Mouse (Mus musculus) cerebellum, postnatal 25 days (tissue): ENCODE data around the gene Myadm.
"Not testable (repeated sequence)": the region's sequence is repeated elsewhere in the genome, so short reads cannot be mapped to it uniquely, and the experiment has no call there.

Experiments
- DNase-seq, 2 experiments: peaks; one replicate each; pipeline ENCODE4 v3.0.0; 2021; ENCODE audit warnings: mixed read lengths in 2 of 2

Gene Myadm

GRCm38 (mm10) chr7:3291197-3291596 is 2.3 kb downstream of the Myadm start:
- DNase-seq = no peak

GRCm38 (mm10) chr7:3291764-3292163 is 2.9 kb downstream of the Myadm start:
- no peak for DNase-seq

DNA sequence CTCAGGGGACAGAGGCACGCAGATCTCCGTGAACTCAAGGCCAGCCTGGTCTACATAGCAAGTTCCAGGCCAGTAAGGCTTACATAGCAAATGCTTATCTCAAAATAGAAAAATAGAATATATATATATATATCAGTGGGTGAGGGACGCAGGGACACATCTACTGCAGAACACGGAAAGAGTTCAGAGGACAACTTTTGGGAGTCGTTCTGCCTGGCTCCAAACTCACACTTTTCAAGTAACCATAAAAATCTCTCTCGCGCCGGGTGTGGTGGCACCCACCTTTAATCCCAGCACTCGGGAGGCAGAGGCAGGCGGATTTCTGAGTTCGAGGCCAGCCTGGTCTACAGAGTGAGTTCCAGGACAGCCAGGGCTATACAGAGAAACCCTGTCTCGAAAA is 3.4 kb downstream of the Myadm start:
- DNase-seq = not testable (repeated sequence)

DNA sequence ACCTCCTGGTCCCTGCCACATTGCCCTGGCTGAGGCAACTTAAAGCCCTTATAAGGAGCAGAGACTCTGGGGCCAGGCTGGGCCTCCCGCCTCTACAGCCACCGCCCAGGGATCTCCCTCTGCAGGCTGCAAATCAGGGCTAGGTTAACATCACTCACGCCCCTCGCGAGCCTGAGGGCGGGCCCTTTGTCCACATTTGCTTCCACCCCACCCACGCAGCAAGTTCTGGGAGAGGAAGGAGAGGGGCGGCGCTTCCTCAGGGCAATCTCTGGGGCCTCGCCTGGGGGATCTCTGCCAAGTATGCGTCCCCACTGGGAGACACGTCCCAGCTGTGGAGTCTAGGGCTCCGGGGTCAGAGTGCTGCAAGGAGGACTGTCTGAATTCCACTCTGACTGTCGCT is 3.9 kb downstream of the Myadm start:
- peak; percentile 23 to 49 for DNase-seq

- DNase-seq = no peak
Measured at GRCm38 (mm10) chr7:3294794-3295193, 5.9 kb downstream of the Myadm start.

- no peak for DNase-seq
Measured at GRCm38 (mm10) chr7:3295321-3296110, 6.6 kb downstream of the Myadm start.

- no peak for DNase-seq
Measured at GRCm38 (mm10) chr7:3296711-3297110, 7.8 kb downstream of the Myadm start.

GRCm38 (mm10) chr7:3299941-3300617 is 11.2 kb downstream of the Myadm start:
- peak; percentile 20 to 47 for DNase-seq

DNA sequence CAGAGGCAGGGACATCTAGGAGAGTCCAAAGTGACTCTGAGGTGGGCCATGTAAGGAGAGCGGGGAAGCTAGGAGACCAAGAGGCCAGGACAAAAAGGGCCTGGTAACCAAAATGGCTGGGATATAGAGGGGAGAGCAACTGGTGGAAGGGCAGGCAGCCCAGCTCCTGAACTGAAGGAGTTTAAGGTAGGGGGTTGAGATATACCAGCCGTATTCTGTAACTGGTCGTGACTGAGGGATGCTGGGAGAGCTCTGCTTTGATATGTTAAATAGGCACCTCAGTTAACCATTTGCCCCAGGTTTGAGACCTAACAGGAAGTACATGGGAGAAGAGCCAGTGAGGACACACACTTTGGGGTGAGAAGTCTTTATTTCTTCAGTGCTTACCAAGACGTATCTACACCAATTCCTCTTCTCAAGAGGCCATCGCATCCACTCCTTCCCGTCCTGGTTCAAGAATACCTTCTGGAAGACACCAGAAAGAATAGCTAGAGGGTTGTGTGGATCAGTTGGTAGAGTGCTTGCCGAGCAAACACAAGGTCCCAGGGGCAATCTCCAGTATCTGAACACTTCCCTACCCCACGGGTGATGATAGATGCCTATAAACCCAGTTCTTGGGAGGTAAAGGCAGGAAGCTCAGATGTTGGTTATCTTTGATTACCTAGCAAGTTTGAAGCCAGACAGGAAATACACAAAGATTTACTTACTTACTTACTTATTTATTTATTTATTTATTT is 12.2 kb downstream of the Myadm start:
- no peak for DNase-seq

DNA sequence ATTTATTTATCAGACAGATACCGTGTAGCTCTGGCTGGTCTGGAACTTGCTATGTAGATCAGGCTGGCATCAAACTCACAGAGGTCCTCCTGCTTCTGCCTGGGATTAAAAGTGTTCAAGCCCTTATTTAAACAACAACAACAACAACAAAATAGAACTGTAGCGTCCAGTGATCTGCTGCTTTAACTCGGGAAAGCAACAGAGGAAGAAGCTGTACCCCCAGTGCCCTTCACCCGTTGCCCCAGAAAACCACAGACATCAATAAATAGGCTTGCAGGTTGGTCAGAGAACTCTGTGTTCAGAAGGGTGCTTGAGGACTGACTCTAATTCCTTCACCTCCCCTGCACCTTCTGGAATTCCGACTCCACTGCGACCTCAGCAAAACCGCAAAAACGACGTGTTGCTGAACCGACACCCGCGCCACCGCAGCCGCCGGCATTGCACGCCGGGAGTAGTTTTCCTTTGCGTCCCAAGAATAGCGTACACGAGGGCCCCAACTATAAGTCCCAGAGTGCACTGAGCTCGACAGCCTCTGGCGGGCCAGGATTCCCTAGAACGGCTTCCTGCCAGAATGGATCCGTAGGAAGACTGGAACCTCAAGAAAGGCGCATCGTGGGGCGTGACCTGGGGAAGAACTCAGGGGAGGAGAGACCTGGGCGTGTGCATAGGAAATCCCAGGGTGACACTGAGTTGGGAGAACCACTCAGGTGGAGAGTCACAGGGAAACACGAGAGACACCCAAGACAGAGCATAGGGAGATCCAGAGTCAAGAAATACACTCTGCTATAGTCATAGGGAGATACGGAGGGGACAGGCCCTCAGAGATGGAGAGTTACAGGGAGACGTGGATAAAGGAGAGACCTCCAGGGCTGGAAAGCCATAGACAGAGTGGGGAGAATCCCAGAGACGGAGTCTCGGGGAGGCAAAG is 13.0 kb downstream of the Myadm start:
- peak; percentile 52 to 54 for DNase-seq

DNA sequence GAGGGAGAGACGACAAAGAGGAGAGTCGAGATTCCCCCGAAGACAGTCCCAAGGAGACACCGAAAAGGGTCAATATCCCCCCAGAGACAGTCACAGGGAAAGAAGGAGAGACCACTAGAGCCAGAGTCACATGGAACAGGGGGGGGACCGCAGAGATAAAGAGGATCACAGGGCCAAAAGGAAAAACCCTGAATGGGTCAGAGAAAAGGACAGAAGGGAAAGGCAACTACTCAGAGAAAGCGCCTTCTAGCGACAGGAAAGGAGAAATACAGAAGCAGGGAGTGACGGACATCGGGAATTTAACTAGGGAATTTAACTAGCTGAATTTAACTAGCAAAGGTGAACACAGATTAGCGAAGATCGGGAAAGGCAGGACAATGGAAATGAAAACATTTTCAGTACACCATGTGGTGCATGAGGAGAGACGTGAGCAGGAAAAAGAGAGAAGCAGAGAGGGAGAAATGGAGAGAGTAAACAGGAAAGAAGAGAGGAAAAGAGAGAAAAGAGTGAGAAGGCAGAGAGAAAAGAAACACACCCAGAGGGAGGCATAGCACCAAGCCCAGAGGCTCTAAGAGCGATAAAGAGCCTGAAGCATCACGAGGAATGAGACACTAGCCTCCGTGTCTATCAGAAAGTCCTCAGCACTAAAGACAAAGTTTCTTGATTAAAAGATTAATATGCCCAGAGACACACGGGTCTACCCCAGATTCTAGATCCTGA is 13.8 kb downstream of the Myadm start:
- peak; percentile 24 to 48 for DNase-seq

DNA sequence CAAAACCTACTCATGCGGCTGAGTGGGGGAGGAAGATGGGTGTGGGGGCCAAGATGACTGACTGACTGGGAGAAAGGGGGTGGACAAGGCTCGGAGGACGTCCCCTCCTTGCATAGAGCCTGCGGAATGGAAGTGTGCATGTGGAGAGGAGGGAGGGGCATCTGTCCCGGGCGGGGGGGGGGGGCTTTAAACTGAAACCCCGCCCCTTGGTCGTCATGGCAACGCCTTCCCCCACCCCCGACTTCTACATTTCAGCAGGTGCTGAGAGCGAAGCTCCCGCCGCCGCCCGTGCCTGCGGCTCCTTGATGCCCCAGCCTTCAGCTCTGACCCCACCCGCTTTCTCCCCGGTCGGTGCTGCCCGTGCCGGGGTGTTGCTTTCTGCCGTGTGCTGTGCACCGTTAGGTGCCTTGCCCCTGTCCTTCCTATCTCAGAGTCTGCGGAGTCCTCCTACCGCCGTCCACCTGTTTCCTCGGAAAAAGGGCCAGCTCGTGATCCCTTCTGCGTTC is 14.4 kb downstream of the Myadm start:
- DNase-seq = peak; percentile 57 to 79

DNA sequence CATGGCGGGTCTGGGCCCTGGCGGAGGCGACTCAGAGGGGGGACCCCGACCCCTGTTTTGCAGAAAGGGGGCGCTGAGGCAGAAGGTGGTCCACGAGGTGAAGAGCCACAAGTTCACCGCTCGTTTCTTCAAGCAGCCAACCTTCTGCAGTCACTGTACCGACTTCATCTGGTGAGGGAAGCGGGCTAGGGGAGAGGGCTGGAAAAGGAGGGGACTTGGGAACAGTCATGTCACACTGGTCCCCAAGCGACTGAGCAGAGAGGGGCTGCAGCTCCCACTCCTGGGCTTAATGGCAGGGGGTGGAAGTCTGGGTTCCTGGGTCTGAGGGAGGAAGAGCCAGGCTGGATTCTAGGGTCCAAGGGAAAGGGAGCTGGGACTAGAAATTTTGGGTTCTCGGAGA is 14.9 kb downstream of the Myadm start:
- DNase-seq = no peak

DNA sequence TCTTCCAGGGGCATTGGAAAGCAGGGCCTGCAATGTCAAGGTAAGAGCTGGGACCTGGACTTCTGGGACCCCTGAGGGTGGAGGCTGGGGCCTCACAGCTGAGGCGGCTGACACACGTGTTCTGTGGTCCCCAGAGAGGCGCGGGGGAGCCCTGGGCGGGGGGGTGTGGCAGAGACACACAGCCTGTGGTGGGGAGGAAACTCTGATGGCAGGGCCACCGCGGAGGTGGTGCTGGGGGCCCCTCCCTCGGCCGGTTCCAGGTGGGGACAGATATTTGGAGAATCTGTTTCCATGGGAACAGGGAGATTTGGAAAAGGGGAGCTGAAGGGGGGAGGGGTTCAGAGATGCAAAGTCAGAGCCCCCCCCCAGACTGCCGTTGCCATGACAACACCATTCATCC is 15.4 kb downstream of the Myadm start:
- peak; percentile 29 to 47 for DNase-seq

DNA sequence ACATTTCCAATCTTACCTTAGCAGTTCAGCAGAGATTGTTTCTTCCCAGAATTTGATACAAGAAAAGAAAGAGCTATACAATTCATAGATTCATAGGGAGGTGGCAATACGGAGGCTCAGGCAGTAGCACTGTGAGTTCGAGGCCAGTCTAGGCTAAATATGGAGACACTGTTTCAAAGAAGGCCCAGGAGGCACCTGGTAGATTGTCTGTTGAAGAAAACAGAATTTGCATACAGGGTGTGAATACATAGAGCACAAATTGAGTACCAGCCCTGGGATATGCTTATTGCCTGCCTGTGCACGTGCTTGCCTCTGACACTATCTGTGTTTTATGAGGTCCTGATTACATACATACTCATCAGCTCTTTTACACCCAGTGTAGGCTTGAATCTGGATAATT is 17.5 kb downstream of the Myadm start:
- DNase-seq = no peak

DNA sequence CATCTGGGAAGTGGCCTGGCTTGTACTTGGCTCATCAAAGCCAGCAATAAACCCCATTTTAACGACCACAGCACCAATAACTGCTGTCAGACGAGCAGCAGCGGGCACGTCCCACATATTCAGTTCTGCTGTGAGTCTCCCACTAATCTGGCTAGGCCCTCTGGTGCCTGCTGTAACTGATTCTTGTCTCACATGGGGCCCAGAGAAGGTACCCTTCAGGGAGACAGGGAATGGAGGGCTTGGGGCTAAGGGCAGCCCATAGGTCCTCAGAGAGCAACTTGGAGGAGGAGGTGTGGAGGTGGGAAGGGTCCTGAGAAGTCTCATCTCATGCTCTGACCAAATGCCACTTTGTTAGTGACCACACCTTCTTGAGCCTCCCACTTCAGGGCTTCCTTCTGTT is 19.8 kb downstream of the Myadm start:
- no peak for DNase-seq

DNA sequence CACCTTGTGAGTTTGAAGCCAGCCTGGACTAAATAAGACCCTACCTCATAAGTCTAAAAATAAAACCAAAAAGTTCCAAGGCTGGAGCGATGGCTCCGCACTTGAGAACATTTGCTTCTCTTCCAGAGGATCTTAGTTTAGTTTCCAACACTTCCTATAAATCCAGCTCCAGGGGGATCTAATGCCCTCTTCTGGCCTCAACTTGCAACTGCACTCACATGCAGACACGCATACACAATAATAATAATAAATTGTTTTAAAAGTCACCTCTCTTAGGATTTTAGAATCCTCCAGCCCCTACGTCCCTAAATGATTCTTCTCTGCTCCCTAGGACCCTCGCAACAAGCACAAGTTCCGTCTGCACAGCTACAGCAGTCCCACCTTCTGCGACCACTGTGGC is 21.4 kb downstream of the Myadm start:
- DNase-seq = no peak

- DNase-seq = no peak
Measured at GRCm38 (mm10) chr7:3313571-3313970, 24.7 kb downstream of the Myadm start.

DNA sequence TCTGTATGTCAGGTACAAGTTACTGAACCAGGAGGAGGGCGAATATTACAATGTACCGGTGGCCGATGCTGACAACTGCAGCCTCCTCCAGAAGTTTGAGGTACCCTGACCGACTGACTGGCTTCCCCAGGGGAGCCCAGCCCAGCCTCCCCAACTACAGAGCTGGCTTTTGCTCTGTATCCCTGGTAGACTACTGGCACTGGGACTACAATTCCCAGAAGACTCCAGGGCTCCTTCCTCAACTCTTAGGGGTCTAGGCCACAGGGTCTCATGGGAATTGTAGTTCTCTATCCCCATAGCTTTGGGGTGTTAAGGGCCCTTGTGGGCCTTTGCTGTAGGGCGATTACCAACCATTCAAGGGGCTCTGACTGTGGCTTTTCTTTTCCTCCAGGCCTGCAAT is 25.2 kb downstream of the Myadm start:
- no peak for DNase-seq

DNA sequence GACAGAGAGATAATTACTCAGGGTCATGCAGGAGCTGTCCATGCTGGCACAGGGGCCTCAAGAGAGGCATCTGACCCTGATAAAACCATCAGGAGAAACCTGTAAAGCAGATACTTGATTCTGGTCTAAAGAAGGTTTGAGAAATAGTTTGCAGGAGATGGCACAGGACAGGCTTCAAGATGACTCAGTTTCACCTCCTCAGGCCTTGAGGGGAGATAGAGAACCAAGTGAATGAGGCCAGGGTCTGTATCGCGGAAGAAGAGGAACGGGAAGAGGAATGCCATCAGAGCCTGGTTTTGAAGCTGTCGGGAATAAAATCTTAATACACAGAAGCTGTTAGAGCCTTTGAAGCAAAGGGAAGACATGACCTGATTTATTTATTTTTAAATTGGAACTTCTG is 28.8 kb downstream of the Myadm start:
- DNase-seq = no peak

GRCm38 (mm10) chr7:3320856-3321255 is 32.0 kb downstream of the Myadm start:
- no peak for DNase-seq

DNA sequence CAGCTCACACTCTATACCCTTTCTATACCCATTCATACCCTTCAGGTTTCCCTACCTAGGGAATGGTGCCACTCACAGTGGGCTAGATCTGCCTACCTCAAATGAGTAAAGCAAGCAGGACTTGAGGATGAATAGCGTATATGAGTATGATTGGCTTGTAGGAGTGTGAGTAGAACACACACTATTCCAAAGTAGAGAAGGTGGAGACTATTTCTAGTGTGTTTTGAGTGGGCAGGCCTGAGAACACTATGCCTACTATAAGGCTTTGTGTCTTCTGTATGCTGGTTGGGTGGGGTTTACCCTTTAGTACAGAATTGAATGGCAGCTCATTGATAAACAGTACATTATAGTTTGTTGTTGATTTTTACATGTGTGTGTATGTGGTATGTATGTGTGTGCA is 34.9 kb downstream of the Myadm start:
- DNase-seq = no peak
